Mouse (Mus musculus) bone marrow macrophage, adult 2 months (primary cell): Measurements from ENCODE around the gene Trpm3. TPM values are rescaled to one million over a fixed set of nuclear protein-coding genes. Genes with fewer than 3 reads are reported as not detected.

Source experiments
- H3K27ac ChIP-seq: 2 replicates; pipeline ENCODE4 v1.5.1; 2012; ENCODE audit warnings: low read depth, low read length; ENCODE audit not compliant: insufficient read depth
- H3K4me1 ChIP-seq: 2 replicates; pipeline ENCODE4 v1.6.1; 2012; ENCODE audit warnings: low read length; ENCODE audit not compliant: control insufficient read depth, insufficient read depth
- H3K4me3 ChIP-seq: 2 replicates; pipeline ENCODE4 v1.5.1; 2012; ENCODE audit warnings: mild to moderate bottlenecking, low read length, moderate library complexity; ENCODE audit not compliant: insufficient read depth
- CTCF ChIP-seq: IDR thresholded peaks from 2 replicates; pipeline ENCODE4 v1.5.1; 2012; ENCODE audit warnings: low read depth, mild to moderate bottlenecking, low read length, moderate library complexity
- POLR2A ChIP-seq: IDR thresholded peaks from 2 replicates; pipeline ENCODE4 v1.6.1; 2012; ENCODE audit warnings: mild to moderate bottlenecking, low read depth, low read length, borderline replicate concordance
- polyA plus RNA-seq: library from polyadenylated mRNA; stranded (reverse); fragments of >200 nt; gene quantifications from 2 replicates; pipeline ENCODE4 v1.2.4, GENCODE M21; 2012; ENCODE audit not compliant: missing spikeins, insufficient read depth, insufficient read length

Trpm3 gene
- polyA plus RNA-seq, 1 experiment: not detected

GRCm38 (mm10) chr19:22973727-22974126, 834.9 kb downstream of the Trpm3 start:
- no peak for TF ChIP-seq POLR2A
- no peak for TF ChIP-seq CTCF
- no peaks in the 10 kb centered on the region for H3K4me1 ChIP-seq
- H3K4me3 ChIP-seq: no peak overlapping the region
- H3K27ac ChIP-seq: no peak overlapping the region

DNA sequence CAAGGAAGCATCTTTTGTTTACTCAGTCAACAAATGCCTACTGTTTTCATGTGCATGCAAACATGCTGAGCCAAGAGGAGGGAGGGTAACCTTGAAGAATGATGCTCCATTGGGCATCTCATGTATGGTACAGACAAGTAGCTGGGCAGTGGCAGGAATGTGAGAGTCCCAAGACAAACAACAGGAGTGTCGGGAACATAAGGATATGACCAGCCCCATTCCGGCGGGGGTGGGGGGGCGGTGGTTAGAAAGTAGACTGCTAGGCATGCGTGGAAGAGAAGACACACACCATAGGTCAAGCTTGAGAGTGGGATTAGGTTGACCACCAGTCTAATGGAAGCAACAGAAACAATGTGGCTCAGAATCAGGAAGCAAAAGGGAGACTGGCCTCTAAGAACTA, 837.0 kb downstream of the Trpm3 start:
- H3K27ac ChIP-seq: no peak overlapping the region
- TF ChIP-seq POLR2A (no peak), CTCF (no peak)
- no peak overlapping the region for H3K4me3 ChIP-seq
- no peaks in the 10 kb centered on the region for H3K4me1 ChIP-seq

GRCm38 (mm10) chr19:22977508-22977907, 838.7 kb downstream of the Trpm3 start:
- Histone ChIP-seq H3K4me3 (no peak overlapping the region), H3K4me1 (no peaks in the 10 kb centered on the region), H3K27ac (no peak overlapping the region)
- TF ChIP-seq POLR2A (no peak), CTCF (no peak)

- Histone ChIP-seq H3K27ac (no peak overlapping the region), H3K4me3 (no peak overlapping the region), H3K4me1 (no peaks in the 10 kb centered on the region)
- TF ChIP-seq CTCF (no peak), POLR2A (no peak)
These were observed 839.9 kb downstream of the Trpm3 start for GRCm38 (mm10) chr19:22978763-22979162.

DNA sequence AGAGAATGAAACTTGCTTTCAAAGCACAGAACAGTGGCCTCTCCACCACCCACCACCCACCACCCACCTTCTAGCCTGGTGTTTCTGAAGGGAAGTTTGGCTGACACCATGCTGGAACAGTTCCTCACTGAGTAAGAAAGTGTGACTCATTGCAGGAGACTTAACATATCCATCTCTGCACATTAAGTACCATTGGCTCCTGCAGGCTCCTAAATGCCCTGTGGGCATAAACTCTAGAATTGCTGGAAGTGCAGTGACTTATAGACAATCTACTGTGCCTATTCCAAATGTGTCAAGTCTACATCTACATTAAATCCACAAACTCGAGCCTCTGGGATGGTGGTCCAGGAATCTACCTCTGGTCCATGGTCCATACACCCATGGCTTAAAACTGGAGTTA, 840.3 kb downstream of the Trpm3 start:
- no peaks in the 10 kb centered on the region for H3K4me1 ChIP-seq
- no peak overlapping the region for H3K27ac ChIP-seq
- TF ChIP-seq CTCF (no peak), POLR2A (no peak)
- no peak overlapping the region for H3K4me3 ChIP-seq

DNA sequence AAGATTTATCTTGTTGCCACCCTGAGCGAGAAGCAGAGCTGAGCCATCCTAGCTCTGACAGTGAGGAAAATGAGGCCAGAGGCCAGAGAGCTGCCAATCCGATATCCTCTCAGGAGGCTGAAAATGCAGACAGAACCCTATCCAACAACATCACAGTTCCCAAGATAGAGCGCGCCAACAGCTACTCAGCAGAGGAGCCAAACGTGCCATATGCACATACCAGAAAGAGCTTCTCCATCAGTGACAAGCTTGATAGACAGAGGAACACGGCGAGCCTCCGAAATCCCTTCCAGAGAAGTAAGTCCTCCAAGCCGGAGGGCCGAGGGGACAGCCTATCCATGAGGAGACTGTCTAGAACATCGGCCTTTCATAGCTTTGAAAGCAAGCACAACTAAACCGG, 849.1 kb downstream of the Trpm3 start:
- Histone ChIP-seq H3K4me1 (no peaks in the 10 kb centered on the region), H3K4me3 (no peak overlapping the region), H3K27ac (no peak overlapping the region)
- no peak for TF ChIP-seq POLR2A
- TF ChIP-seq CTCF: no peak

DNA sequence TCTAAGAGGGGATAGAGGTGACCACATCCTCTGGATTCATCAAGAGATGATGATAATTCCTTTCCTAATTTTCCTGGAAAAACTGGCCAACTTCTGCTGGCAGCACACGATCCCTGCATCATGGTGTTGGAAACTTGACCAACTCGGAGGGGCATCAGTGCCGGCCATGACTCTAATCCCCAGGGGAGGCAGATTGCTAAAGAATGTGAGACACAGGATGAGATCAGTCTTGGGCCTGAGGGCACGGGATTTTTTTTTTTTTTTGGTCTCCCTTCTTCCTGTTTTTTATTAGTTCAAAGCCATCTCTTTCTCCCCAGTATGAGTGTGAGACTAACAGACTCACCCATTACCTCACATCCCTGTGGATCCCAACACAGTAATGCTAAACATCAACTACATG, 855.1 kb downstream of the Trpm3 start:
- Histone ChIP-seq H3K4me3 (no peak overlapping the region), H3K4me1 (no peaks in the 10 kb centered on the region), H3K27ac (no peak overlapping the region)
- TF ChIP-seq CTCF (no peak), POLR2A (no peak)

DNA sequence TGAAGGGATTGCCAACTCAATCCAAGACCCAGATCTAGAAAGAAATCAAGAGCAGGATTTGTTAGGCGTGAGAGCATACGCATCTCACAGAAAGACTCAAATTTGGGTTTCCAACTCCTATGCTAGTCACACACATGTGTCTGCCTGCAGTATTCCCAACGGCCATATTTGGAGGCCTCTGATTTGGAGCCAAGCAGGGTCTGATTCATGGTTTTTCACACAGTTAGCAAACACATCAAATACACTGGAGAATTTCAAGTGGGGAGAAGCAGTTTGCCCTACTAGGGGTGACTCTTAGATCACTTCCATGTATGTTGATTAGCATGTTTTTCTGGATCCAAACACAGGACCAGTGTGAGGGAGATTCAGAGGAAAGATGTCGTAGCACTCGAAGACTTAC, 855.7 kb downstream of the Trpm3 start:
- TF ChIP-seq CTCF (no peak), POLR2A (no peak)
- H3K27ac ChIP-seq: no peak overlapping the region
- H3K4me3 ChIP-seq: no peak overlapping the region
- no peaks in the 10 kb centered on the region for H3K4me1 ChIP-seq

- Histone ChIP-seq H3K4me3 (no peak overlapping the region), H3K4me1 (no peaks in the 10 kb centered on the region), H3K27ac (no peak overlapping the region)
- TF ChIP-seq CTCF (no peak), POLR2A (no peak)
These were observed 861.4 kb downstream of the Trpm3 start for GRCm38 (mm10) chr19:23000293-23000692.

- H3K4me3 ChIP-seq: no peak overlapping the region
- H3K4me1 ChIP-seq: no peaks in the 10 kb centered on the region
- TF ChIP-seq POLR2A (no peak), CTCF (no peak)
- no peak overlapping the region for H3K27ac ChIP-seq
These were observed 865.0 kb downstream of the Trpm3 start for GRCm38 (mm10) chr19:23003861-23004260.

DNA sequence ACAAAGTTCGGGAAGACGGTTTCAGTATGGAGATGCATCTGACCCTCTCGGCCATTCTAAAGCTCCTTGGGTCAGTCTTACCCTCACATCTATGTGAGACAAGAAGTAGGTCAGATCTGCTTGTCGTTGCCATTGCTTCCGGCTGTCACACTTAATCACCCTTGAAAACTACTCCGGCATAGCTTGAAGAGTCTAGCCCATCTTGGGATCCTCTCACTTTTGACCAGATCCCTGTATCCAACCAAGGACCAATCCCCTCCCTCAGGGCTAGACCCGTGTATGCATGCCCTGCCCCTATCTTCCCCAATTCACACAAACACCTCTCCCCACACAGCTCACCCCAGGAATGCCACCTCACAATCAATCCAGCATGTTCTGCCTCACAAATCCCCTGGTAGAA, 867.0 kb downstream of the Trpm3 start:
- Histone ChIP-seq H3K4me3 (no peak overlapping the region), H3K27ac (no peak overlapping the region), H3K4me1 (no peaks in the 10 kb centered on the region)
- TF ChIP-seq POLR2A (no peak), CTCF (no peak)
